Mouse (Mus musculus) small intestine, adult 2 months (tissue): ENCODE results near the gene Yy1.

Experiments used
- CTCF ChIP-seq: fragments of 200-500 bp; IDR thresholded peaks from 2 replicates; pipeline ENCODE4 v1.5.1; 2012; ENCODE audit warnings: low read depth, mild to moderate bottlenecking, control low read depth, inconsistent platforms, low read length, moderate library complexity, mixed read lengths; ENCODE audit not compliant: insufficient replicate concordance, insufficient read length; ENCODE audit errors: extremely low read depth
- POLR2A ChIP-seq: fragments of 200-500 bp; IDR thresholded peaks from 2 replicates; pipeline ENCODE4 v1.6.1; 2012; ENCODE audit warnings: low read depth, mild to moderate bottlenecking, control low read depth, inconsistent platforms, low read length, moderate library complexity

- no peak for TF ChIP-seq CTCF
- no peak for TF ChIP-seq POLR2A
These were observed 37.6 kb upstream of the Yy1 start for GRCm38 (mm10) chr12:108755141-108755540.
